Mouse (Mus musculus): ENCODE measurements around the gene Foxn1.

Foxn1 gene

DNA sequence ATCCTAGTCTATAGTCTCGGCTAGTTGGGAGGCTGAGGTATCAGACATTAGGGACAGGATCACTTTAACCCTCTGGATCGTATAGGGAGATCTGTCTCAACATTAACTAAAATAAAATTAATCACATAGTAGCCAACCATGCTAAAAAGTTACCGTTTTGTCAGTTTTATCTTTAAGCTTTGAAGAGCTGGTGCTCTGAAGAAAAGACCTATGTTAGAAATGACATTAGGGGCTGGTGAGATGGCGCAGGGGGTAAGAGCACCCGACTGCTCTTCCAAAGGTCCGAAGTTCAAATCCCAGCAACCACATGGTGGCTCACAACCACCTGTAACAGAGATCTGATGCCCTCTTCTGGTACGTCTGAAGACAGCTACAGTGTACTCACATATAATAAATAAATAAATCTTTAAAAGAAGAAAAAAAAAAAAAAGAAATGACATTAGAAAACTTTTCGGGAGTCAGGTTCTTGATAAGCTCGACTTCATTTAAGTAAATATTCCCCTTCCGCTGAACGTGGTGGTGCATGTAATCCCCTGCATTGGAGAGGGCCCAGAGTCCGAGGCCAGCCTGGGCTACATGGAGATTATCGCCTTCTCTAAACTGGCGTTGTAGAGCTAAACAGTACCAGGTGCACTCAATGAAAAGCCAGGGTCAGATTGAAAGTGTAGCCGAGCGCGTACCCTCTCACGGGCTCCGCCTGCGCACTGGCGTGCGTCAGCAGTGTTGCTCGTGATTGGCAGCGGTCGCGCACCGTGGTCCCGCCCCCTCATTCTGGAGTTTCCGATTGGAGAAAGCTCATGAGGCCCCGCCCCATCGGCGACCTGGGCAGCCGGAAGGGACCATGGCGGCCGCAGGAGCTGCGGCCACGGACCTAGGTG, 58.5 kb downstream of the Foxn1 start, which contains the start of gene Pigs:
Gene Pigs, plus strand, starts transcription at position 782 of the 878 bp plus-strand sequence.
- DNase-seq (ENCODE audit: low spot score in 2 of 2): peak; percentile 95 to 96

DNA sequence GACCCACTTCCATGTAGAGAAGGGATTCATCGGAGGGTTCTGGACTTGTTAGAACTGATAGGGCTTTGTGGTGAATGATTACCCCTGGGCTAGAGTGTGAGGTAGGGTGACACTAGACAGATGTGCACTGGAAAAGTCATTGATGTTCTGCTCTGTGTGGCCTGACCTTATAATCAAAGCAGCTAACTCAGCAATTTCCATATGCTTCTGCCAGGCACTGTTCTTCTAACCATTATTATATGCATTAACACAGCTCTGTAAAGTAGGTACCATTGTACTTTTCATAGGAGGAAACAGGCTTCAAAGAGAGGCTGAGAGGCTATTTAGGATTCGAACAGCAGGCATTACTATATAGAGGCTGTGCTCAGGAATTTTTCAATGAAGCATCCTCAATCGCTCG, 59.1 kb downstream of the Foxn1 start:
- no peak for DNase-seq (ENCODE audit: low spot score in 2 of 2)

DNA sequence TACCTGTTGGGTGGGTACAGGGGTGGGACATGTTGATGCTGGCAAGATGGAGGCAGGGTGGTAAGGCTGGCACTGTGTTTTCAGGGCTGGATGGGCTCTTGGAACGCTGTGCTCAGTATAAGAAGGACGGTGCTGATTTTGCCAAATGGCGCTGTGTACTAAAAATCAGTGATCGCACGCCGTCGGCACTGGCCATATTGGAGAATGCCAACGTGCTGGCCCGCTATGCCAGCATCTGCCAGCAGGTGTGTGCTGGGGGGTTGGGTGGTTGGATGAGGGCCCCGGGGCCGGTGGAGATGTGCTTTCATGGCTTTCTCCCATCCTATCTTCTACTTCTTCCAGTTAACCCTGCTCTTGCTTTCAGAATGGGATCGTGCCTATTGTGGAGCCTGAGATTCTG, 61.4 kb downstream of the Foxn1 start:
- no peak for DNase-seq (ENCODE audit: low spot score in 2 of 2)

DNA sequence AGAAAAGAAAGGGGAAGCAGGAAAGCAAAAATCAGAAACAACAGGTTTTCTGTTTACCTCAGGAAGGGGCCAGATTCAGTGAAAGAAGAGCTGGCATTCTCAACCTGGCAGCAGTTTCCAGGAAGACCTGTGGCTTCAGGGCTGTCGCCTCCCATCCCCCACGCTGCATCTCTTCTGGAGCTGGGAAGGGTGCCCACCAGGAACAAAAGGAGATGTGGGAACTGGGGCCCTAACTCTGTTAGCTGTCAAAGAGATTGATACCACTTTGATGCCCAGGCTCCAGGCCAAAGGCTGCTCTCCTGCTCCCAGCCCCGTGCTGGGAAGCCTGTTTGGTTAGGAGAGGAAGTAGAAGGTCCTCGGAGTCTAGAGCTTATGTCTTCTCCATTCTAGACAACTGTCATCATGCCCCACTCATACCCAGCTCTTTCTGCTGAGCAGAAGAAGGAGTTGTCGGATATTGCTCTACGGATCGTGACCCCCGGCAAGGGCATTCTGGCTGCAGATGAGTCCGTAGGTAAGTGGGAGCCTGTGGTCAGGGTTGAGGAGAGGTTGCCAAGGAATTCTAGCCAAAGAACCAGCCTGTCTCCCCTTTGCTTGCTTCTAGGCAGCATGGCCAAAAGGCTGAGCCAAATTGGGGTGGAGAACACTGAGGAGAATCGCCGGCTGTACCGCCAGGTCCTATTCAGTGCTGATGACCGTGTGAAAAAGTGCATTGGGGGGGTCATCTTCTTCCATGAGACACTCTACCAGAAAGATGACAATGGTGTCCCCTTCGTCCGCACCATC, 62.2 kb downstream of the Foxn1 start:
- DNase-seq (ENCODE audit: low spot score in 2 of 2): no peak

DNA sequence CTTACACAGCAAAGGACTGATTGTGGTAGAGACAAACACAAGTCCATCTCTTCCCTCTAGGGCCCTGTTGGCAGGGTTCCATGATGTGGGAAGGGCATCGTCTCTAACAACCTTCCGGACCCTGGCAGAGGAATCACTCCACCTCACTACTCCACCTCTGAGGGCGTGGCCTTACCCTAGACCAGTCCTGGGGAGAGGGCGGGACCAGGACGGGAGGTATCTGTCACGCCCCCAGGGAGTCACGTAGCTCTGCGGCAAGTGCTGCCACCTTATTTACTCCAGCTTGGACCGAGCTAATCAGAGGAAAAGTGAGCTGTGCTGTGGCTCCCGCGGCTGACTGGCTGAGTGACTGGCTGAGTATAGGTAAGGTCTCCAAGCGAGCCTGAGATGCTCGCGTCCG, 63.5 kb downstream of the Foxn1 start, which contains the start of gene Aldoc:
Gene Aldoc, plus strand, starts transcription at position 109 of the 400 bp plus-strand sequence.
- DNase-seq (ENCODE audit: low spot score in 2 of 2): peak; percentile 64 to 69

DNA sequence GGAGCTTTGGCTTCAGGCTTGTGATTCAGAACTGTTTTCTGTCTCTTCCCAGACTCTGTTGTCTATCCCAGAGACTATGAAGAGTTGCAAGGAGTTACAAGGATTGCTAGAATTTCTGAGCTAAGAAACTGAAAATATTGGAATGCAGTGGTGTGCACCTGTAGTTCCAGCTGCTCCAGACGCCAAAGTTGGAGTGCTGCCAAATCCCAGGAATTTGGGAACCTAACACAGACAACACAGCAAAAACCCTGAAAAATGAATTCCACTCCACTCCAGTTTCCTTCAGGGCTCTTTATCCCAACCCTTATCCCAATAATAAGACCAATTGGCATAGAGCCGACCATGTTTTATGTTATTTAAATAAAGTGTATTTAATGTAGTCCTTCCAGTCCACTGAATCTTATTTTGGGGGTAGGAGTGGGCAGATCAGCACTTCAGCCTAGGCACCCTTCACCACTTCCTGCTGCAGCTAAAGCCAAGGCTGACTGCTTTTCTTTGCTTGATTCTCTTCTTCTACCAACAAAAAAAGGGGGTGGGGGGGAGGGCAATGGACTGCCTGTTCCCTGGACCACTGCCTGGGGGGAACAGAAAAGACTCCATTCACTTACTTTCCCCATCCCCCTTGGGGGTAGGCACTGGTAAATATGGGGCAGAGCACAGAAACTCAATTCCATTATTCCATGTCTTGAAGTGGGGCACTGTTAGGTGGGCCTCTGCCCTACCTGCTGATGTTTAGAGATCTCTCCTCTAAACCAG, 64.1 kb downstream of the Foxn1 start:
- DNase-seq (ENCODE audit: low spot score in 2 of 2): no peak

DNA sequence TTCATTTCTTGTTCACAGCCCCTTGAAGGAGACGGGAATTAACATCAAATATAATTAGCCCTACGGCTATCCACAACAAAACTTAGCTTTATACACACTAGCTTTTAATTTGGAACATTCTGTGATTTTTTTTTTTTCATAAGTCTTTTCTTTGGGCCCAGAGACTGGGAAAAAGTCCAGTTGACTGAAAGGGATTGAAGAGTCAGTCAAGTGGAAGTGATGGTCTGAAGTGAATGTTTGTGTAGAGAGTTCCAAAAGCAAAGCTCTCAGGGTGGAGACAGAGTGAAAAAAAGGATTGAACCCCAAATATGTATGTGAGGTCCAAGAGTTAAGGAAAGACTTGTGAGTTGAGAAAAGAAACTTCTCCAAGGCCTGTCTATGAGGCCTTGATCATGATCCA, 67.9 kb downstream of the Foxn1 start:
- no peak for DNase-seq (ENCODE audit: low spot score in 2 of 2)

DNA sequence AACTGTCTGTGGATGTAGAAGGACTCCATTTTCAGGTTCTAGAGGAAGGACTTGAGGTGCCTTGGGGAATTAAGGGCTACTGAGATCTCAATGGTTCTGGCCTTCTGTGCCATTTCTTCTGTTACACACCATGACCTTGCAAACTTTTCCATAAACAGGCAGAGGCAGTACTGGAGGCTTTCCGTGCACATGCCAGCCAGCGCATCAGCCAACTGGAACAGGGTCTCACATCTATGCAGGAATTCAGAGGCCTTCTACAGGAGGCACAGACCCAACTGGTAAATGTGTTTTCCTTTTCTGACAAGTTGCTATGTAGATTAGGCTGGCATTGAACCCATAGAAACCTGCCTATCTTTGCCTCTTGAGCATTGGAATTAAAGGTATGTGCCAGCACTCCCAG, 72.7 kb downstream of the Foxn1 start:
- DNase-seq (ENCODE audit: low spot score in 2 of 2): no peak

DNA sequence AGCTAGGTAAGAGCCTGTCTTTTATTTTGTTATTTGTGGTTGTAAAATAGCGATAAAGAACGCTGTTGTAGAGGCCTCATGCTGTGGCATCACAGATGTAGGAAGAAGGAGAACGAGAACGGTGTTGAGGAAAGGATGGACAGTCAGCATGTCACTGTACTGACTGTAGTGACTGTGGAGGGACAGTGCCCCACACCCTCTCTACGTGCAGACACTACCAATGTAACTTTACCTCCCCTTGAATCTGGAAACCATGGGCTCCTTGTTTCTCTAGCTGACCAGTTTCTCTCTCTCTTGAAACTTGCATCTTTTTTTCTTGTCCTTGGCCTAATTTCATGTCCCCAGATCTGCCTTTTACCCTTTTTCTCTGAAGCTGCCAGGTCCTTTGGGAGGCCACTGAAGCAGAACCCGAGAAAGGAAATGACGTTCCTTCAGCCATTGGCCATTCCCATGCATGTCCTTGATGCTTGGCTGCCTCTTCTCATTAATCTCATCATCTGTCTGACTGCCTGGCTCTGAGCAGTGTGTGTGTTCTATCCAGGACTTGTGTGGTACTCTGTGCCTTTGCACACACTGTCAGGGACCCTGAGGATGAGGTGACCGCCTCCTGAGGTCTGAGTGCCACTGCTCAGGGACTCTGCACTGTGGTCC, 75.4 kb downstream of the Foxn1 start:
- no peak for DNase-seq (ENCODE audit: low spot score in 2 of 2)
